Mouse (Mus musculus) CH12.LX (cell line): Measurements from ENCODE around the gene Bace1. TPM values are rescaled to one million over a fixed set of nuclear protein-coding genes. Genes with fewer than 3 reads are reported as not detected.

Experiments
- DNase-seq: peaks from one replicate; pipeline ENCODE4 v3.0.0-alpha.2; 2013; ENCODE audit errors: extremely low read depth
- H3K27ac ChIP-seq: 2 replicates; pipeline ENCODE4 v1.5.1; 2012; ENCODE audit warnings: low read depth, mild to moderate bottlenecking, control low read depth, moderate library complexity; ENCODE audit not compliant: insufficient read depth
- H3K27me3 ChIP-seq: replicated peaks from 2 replicates; pipeline ENCODE3; 2012; ENCODE audit warnings: inconsistent platforms
- H3K36me3 ChIP-seq, 2 experiments: replicated peaks in 1 of 2; 2 replicates each; pipeline versions ENCODE3 to v1.6.1; 2012; ENCODE audit warnings: inconsistent platforms in 1 of 2, low read length in 1 of 2, mild to moderate bottlenecking in 1 of 2, mixed read lengths in 1 of 2, moderate library complexity in 1 of 2; ENCODE audit not compliant: control insufficient read depth in 1 of 2, insufficient read depth in 1 of 2
- H3K4me1 ChIP-seq, 2 experiments: 2 replicates each; pipeline ENCODE4 v1.6.1; 2012; ENCODE audit warnings: inconsistent platforms in 1 of 2, moderate library complexity in 1 of 2; ENCODE audit not compliant: insufficient read depth in 2 of 2, control insufficient read depth in 1 of 2
- H3K4me2 ChIP-seq: 2 replicates; pipeline ENCODE4 v1.6.1; 2012; ENCODE audit warnings: low read depth, mild to moderate bottlenecking, control low read depth; ENCODE audit not compliant: poor library complexity, insufficient read depth, severe bottlenecking
- H3K4me3 ChIP-seq, 3 experiments: fragments of 150-350 bp in 1 of 3; sonication (generic) in 1 of 3; replicated peaks in 1 of 3; 2 replicates each; pipeline versions ENCODE3 to v1.5.1; 2011 to 2012; ENCODE audit warnings: low read depth in 2 of 3, low read length in 2 of 3, mild to moderate bottlenecking in 2 of 3, moderate library complexity in 2 of 3, control low read depth in 1 of 3, improper control_type of control experiment in 1 of 3, inconsistent platforms in 1 of 3, mixed read lengths in 1 of 3; ENCODE audit not compliant: poor library complexity in 1 of 3
- H3K79me2 ChIP-seq: replicated peaks from 2 replicates; pipeline ENCODE4 v1.6.1; 2012; ENCODE audit warnings: mild to moderate bottlenecking, moderate library complexity; ENCODE audit not compliant: control insufficient read depth, poor library complexity, insufficient read depth, severe bottlenecking; ENCODE audit errors: extremely low read depth
- H3K9ac ChIP-seq: 2 replicates; pipeline ENCODE4 v1.6.1; 2012; ENCODE audit warnings: low read depth, mild to moderate bottlenecking, control low read depth, moderate library complexity; ENCODE audit not compliant: insufficient read depth
- H3K9me3 ChIP-seq: replicated peaks from 2 replicates; pipeline ENCODE3; 2012; ENCODE audit warnings: low read length, inconsistent platforms, mixed read lengths
- CHD2 ChIP-seq: IDR thresholded peaks from 2 replicates; pipeline ENCODE4 v1.6.1; 2011; ENCODE audit warnings: low read length, improper control_type of control experiment
- ELF1 ChIP-seq: IDR thresholded peaks from 2 replicates; pipeline ENCODE4 v1.6.1; 2014; ENCODE audit warnings: low read depth, mild to moderate bottlenecking, inconsistent platforms, low read length, improper control_type of control experiment
- EP300 ChIP-seq: IDR thresholded peaks from 2 replicates; pipeline ENCODE4 v1.6.1; 2011; ENCODE audit warnings: low read length, improper control_type of control experiment
- GABPA ChIP-seq: IDR thresholded peaks from 2 replicates; pipeline ENCODE4 v1.6.1; 2012; ENCODE audit warnings: low read depth, low read length, improper control_type of control experiment, inconsistent platforms; ENCODE audit not compliant: insufficient replicate concordance
- IRF4 ChIP-seq: IDR thresholded peaks from 2 replicates; pipeline ENCODE4 v1.6.1; 2014; ENCODE audit warnings: low read depth, mild to moderate bottlenecking, inconsistent platforms, low read length, improper control_type of control experiment
- JUN ChIP-seq: IDR thresholded peaks from 2 replicates; pipeline ENCODE4 v1.6.1; 2011; ENCODE audit warnings: low read depth, mild to moderate bottlenecking, low read length, improper control_type of control experiment, moderate library complexity; ENCODE audit not compliant: insufficient read depth
- JUND ChIP-seq: conservative IDR thresholded peaks from 2 replicates; pipeline ENCODE4 v1.6.1; 2011; ENCODE audit warnings: low read depth, low read length, improper control_type of control experiment
- KAT2A ChIP-seq: IDR thresholded peaks from 2 replicates; pipeline ENCODE4 v1.6.1; 2012; ENCODE audit warnings: low read length, improper control_type of control experiment, inconsistent platforms; ENCODE audit not compliant: insufficient replicate concordance
- MAFK ChIP-seq: IDR thresholded peaks from 2 replicates; pipeline ENCODE4 v1.6.1; 2011; ENCODE audit warnings: low read length, improper control_type of control experiment; ENCODE audit not compliant: insufficient replicate concordance
- MAX ChIP-seq: IDR thresholded peaks from 2 replicates; pipeline ENCODE4 v1.6.1; 2011; ENCODE audit warnings: low read length, improper control_type of control experiment
- MAZ ChIP-seq: IDR thresholded peaks from 2 replicates; pipeline ENCODE4 v1.6.1; 2012; ENCODE audit warnings: low read depth, mild to moderate bottlenecking, inconsistent platforms, low read length, improper control_type of control experiment, moderate library complexity
- MEF2A ChIP-seq: IDR thresholded peaks from 2 replicates; pipeline ENCODE4 v1.6.1; 2014; ENCODE audit warnings: low read depth, mild to moderate bottlenecking, inconsistent platforms, low read length, improper control_type of control experiment, borderline replicate concordance
- PAX5 ChIP-seq: IDR thresholded peaks from 2 replicates; pipeline ENCODE4 v1.6.1; 2012; ENCODE audit warnings: low read length, inconsistent platforms, mixed read lengths
- RAD21 ChIP-seq: IDR thresholded peaks from 2 replicates; pipeline ENCODE4 v1.6.1; 2011; ENCODE audit warnings: low read depth, mild to moderate bottlenecking, low read length, improper control_type of control experiment, moderate library complexity
- RCOR1 ChIP-seq: conservative IDR thresholded peaks from 2 replicates; pipeline ENCODE4 v1.6.1; 2012; ENCODE audit warnings: low read depth, mild to moderate bottlenecking, inconsistent platforms, low read length, improper control_type of control experiment
- SIN3A ChIP-seq: IDR thresholded peaks from 2 replicates; pipeline ENCODE4 v1.6.1; 2012; ENCODE audit warnings: low read length, improper control_type of control experiment, inconsistent platforms
- SMC3 ChIP-seq: IDR thresholded peaks from 2 replicates; pipeline ENCODE4 v1.6.1; 2011; ENCODE audit warnings: low read depth, low read length, improper control_type of control experiment
- TCF12 ChIP-seq: IDR thresholded peaks from 2 replicates; pipeline ENCODE4 v1.6.1; 2014; ENCODE audit warnings: low read depth, mild to moderate bottlenecking, inconsistent platforms, low read length, improper control_type of control experiment
- UBTF ChIP-seq: IDR thresholded peaks from 2 replicates; pipeline ENCODE4 v1.6.1; 2012; ENCODE audit warnings: low read depth, mild to moderate bottlenecking, inconsistent platforms, low read length, improper control_type of control experiment, moderate library complexity
- ZC3H11A ChIP-seq: IDR thresholded peaks from 2 replicates; pipeline ENCODE4 v1.6.1; 2012; ENCODE audit warnings: low read depth, mild to moderate bottlenecking, inconsistent platforms, low read length, improper control_type of control experiment
- ZKSCAN1 ChIP-seq: IDR thresholded peaks from 2 replicates; pipeline ENCODE4 v1.6.1; 2012; ENCODE audit warnings: low read depth, inconsistent platforms, low read length, improper control_type of control experiment, borderline replicate concordance
- ZMIZ1 ChIP-seq: IDR thresholded peaks from 2 replicates; pipeline ENCODE4 v1.6.1; 2012; ENCODE audit warnings: low read depth, mild to moderate bottlenecking, inconsistent platforms, low read length, improper control_type of control experiment
- dilution Hi-C: fragments of 300-500 bp; cut with MboI; formaldehyde crosslinking; loops from 2 replicates; pipeline ENCODE4 v1.14.3; 2020; ENCODE audit warnings: low sequenced_read_pairs; ENCODE audit not compliant: extremely low pct_unique_long_range_greater_than_20kb, extremely low pct_ligation_motif_present
- in situ Hi-C: fragments of 300-500 bp; cut with MboI; formaldehyde crosslinking; loops from 3 replicates; pipeline ENCODE4 v1.14.3; 2019; ENCODE audit warnings: low sequenced_read_pairs, low pct_ligation_motif_present, low pct_unique_long_range_greater_than_20kb, mixed read lengths
- polyA plus RNA-seq: library from polyadenylated mRNA; unstranded; fragments of >175 nt; gene quantifications from 2 replicates; pipeline ENCODE4 v1.2.1, GENCODE M21; 2012; ENCODE audit warnings: low read depth; ENCODE audit not compliant: insufficient read length
- total RNA-seq, 2 experiments: library from RNA; depleted of rRNA; stranded (reverse); fragments of 300-350 nt in 1 of 2; fragments of >200 nt in 1 of 2; gene quantifications; 2 replicates each; pipeline ENCODE4 v1.2.3; 2012 to 2014

Gene Bace1
- total and polyA plus RNA-seq, 3 experiments = 0.30 to 1.5 TPM; not detected in 1

DNA sequence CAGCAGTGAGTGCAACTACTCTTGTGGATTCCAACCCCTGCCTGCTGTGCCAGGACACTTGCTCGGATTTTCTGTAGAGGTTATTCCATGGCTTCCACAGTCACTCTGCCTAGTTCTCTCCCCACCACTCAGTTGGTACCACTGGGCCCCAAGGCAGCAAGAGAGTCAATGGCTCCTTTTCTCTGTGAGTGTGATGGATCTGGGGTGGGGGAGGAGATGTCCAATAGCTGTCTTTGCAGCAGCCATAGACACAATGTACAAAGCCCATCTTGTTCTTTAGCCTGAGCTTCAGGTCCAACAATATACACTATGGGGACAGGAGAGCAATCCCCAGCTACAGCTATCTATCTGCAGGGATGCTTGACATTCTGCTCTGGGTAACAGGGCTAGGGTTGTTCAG, 15.8 kb downstream of the Bace1 start:
- Histone ChIP-seq H3K9me3 (no peaks in the 10 kb centered on the region), H3K79me2 (no peaks in the 10 kb centered on the region), H3K4me2 (no peak overlapping the region), H3K36me3 (peaks cover 4 to 23% of the 10 kb centered on the region in 2 experiments), H3K9ac (no peak overlapping the region), H3K27ac (no peak overlapping the region), H3K4me3 (no peak overlapping the region), H3K4me1 (no peaks in the 10 kb centered on the region), H3K27me3 (no peaks in the 10 kb centered on the region)
- no peak for DNase-seq
- dilution Hi-C loops = no loop called here
- TF ChIP-seq ZC3H11A (no peak), KAT2A (no peak), RCOR1 (no peak), ELF1 (no peak)
- in situ Hi-C loops = no loop called here

DNA sequence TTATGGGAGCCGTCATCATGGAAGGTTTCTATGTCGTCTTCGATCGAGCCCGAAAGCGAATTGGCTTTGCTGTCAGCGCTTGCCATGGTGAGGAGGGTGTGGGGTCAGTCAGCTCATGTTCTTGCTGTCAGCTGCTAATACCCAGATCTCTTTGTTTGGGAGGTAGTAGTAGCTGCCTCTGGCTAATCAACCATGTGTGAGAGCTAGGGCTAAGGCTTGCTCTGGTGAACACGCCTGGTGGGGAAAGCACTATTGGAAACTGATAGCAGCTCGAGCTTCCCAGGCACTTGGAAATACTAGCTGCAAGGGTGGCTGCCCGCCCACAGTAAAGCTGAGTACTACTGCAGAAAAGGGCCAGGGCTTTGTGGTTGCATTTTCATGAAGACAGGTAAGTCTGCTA, 21.0 kb downstream of the Bace1 start:
- Histone ChIP-seq H3K36me3 (peaks cover 20 to 67% of the 10 kb centered on the region in 2 experiments), H3K9ac (no peak overlapping the region), H3K4me2 (no peak overlapping the region), H3K4me3 (no peak overlapping the region), H3K27me3 (no peaks in the 10 kb centered on the region), H3K4me1 (no peaks in the 10 kb centered on the region), H3K9me3 (no peaks in the 10 kb centered on the region), H3K79me2 (no peaks in the 10 kb centered on the region), H3K27ac (no peak overlapping the region)
- dilution Hi-C loops (no loop called here), in situ Hi-C loops (no loop called here)
- TF ChIP-seq ZC3H11A (no peak), UBTF (no peak), MAZ (no peak), SMC3 (no peak), MAX (no peak), KAT2A (no peak), MEF2A (no peak), JUN (no peak), EP300 (no peak), RAD21 (no peak), PAX5 (no peak), SIN3A (no peak), IRF4 (no peak), GABPA (no peak), MAFK (no peak), ZMIZ1 (no peak), ZKSCAN1 (no peak), TCF12 (no peak), CHD2 (no peak), JUND (no peak)
- no peak for DNase-seq
